Mouse (Mus musculus) layer of hippocampus, adult 18-20 months (tissue): ENCODE results near the gene Exoc3l2. TPM values are rescaled to one million over a fixed set of nuclear protein-coding genes. Genes with fewer than 3 reads are reported as not detected.
A peak's percentile ranks its signal among the peaks of the same experiment; 100 is the strongest.

Experiments
- DNase-seq, 2 experiments: peaks; one replicate each; pipeline ENCODE4 v3.0.0; 2022; ENCODE audit warnings: low spot score in 2 of 2
- total RNA-seq, 2 experiments: library from RNA; stranded (reverse); gene quantifications; 2 replicates each; pipeline ENCODE4 v1.2.3; 2021

Gene Exoc3l2
- total RNA-seq, 2 experiments from 2014 or later = 0.38 to 0.59 TPM

- DNase-seq = no peak
Observed at GRCm38 (mm10) chr7:19512353-19512752, 49.2 kb downstream of the Exoc3l2 start.

GRCm38 (mm10) chr7:19517652-19518365, 54.7 kb downstream of the Exoc3l2 start, which contains the start of gene Nkpd1:
Gene Nkpd1 (plus strand): TSS chr7:19517838.
- no peak for DNase-seq

GRCm38 (mm10) chr7:19520032-19520431, 56.9 kb downstream of the Exoc3l2 start:
- DNase-seq = no peak

- DNase-seq = no peak
Observed at GRCm38 (mm10) chr7:19523017-19523756, 60.1 kb downstream of the Exoc3l2 start.

GRCm38 (mm10) chr7:19523757-19524419, 60.8 kb downstream of the Exoc3l2 start:
- peak; percentile 53 to 80 for DNase-seq

GRCm38 (mm10) chr7:19524420-19525104, 61.4 kb downstream of the Exoc3l2 start:
- no peak for DNase-seq

GRCm38 (mm10) chr7:19525105-19525481, 62.0 kb downstream of the Exoc3l2 start:
- no peak for DNase-seq

GRCm38 (mm10) chr7:19531077-19531476, 67.9 kb downstream of the Exoc3l2 start:
- no peak for DNase-seq

- DNase-seq = no peak
Observed at GRCm38 (mm10) chr7:19532240-19532639, 69.1 kb downstream of the Exoc3l2 start.

- DNase-seq = no peak
Observed at GRCm38 (mm10) chr7:19534676-19535075, 71.5 kb downstream of the Exoc3l2 start.

GRCm38 (mm10) chr7:19540771-19541566, 77.8 kb downstream of the Exoc3l2 start:
- DNase-seq = no peak

- no peak for DNase-seq
Observed at GRCm38 (mm10) chr7:19541681-19542154, 78.6 kb downstream of the Exoc3l2 start.

- peak in 1 of 2 experiments; percentile 45 for DNase-seq
Observed at GRCm38 (mm10) chr7:19542155-19542691, 79.1 kb downstream of the Exoc3l2 start.

- no peak for DNase-seq
Observed at GRCm38 (mm10) chr7:19543584-19543983, 80.5 kb downstream of the Exoc3l2 start.

- no peak for DNase-seq
Observed at GRCm38 (mm10) chr7:19546007-19546406, 82.9 kb downstream of the Exoc3l2 start.

Other genes starting within 250 kb of the Exoc3l2 start
- 10 to 100 TPM; 41.3 to 42.6 TPM for gene Opa3, start 235.0 kb upstream of the Exoc3l2 start, total RNA-seq
- 10 to 100 TPM; 14.2 to 17.0 TPM for gene Vasp, start 191.5 kb upstream of the Exoc3l2 start, total RNA-seq
- gene Ppm1n, start 183.3 kb upstream of the Exoc3l2 start, total RNA-seq = not detected
- gene Rtn2, start 180.7 kb upstream of the Exoc3l2 start, total RNA-seq = 10 to 100 TPM; 92.8 to 95.6 TPM
- gene Fosb, start 153.3 kb upstream of the Exoc3l2 start, total RNA-seq = 10 to 100 TPM; 20.4 to 26.6 TPM
- gene Ercc1, start 118.6 kb upstream of the Exoc3l2 start, total RNA-seq = 10 to 100 TPM; 47.7 to 49.0 TPM
- 10 to 100 TPM; 19.9 to 21.0 TPM for gene Cd3eap, start 103.8 kb upstream of the Exoc3l2 start, total RNA-seq
- gene Ppp1r13l, start 103.6 kb upstream of the Exoc3l2 start, total RNA-seq = 1 to 10 TPM; 6.3 to 7.8 TPM
- 10 to 100 TPM; 37.5 to 38.3 TPM for gene Ercc2, start 81.3 kb upstream of the Exoc3l2 start, total RNA-seq
- 1 to 10 TPM; 4.5 to 5.5 TPM for gene Klc3, start 59.2 kb upstream of the Exoc3l2 start, total RNA-seq
- not detected for gene Ckm, start 58.6 kb upstream of the Exoc3l2 start, total RNA-seq
- gene Mark4, start 4.5 kb upstream of the Exoc3l2 start, total RNA-seq = 10 to 100 TPM; 88.3 to 92.0 TPM
- 1 to 10 TPM; 6.1 to 6.3 TPM for gene Bloc1s3, start 45.0 kb downstream of the Exoc3l2 start, total RNA-seq
- 10 to 100 TPM; 20.7 to 21.5 TPM for gene Trappc6a, start 45.1 kb downstream of the Exoc3l2 start, total RNA-seq
- under 1 TPM; 0.56 to 0.57 TPM for gene Nkpd1, start 54.5 kb downstream of the Exoc3l2 start, total RNA-seq
- gene Ppp1r37, start 99.7 kb downstream of the Exoc3l2 start, total RNA-seq = 100 to 1,000 TPM; 122 to 129 TPM
- under 1 TPM; 0.74 to 0.89 TPM for gene Zfp296, start 114.0 kb downstream of the Exoc3l2 start, total RNA-seq
- gene Gemin7, start 114.3 kb downstream of the Exoc3l2 start, total RNA-seq = 10 to 100 TPM; 44.4 to 45.6 TPM
- gene Clasrp, start 141.2 kb downstream of the Exoc3l2 start, total RNA-seq = 10 to 100 TPM; 79.5 to 81.8 TPM
- 1 to 10 TPM; 9.1 to 9.7 TPM for gene Relb, start 166.1 kb downstream of the Exoc3l2 start, total RNA-seq
- 100 to 1,000 TPM; 133 to 143 TPM for gene Clptm1, start 201.7 kb downstream of the Exoc3l2 start, total RNA-seq
- gene Apoc2, start 214.6 kb downstream of the Exoc3l2 start, total RNA-seq = not detected
- gene Gm44805, start 218.1 kb downstream of the Exoc3l2 start, total RNA-seq = not detected
- gene Apoc4, start 218.1 kb downstream of the Exoc3l2 start, total RNA-seq = not detected
- gene Apoc1, start 229.3 kb downstream of the Exoc3l2 start, total RNA-seq = 1 to 10 TPM; 5.8 to 8.7 TPM
- gene Apoe, start 235.9 kb downstream of the Exoc3l2 start, total RNA-seq = 1,000 to 10,000 TPM; 2,690 to 2,764 TPM